8 mouse cellular contexts compared by ENCODE assay signal in the genomic region with DNA sequence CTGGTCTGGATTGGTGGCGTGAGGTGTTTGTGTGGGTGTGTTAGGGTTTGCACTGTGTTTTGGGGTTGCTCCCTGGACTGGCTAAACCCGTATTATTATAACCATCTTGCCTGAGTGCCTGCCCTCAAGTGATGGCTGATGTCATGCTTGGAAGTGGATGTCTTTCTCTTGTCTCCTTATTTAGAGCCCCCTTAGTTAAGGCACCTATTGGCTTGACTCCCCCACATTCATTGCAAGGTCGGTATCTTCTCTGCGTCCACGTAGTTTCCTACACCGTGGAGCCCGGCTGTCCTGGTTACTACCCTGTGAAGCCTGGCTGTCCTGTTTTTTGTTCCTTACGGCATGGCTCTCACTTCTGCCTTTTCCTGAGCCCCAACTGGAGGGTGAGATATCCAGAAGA. TPM values are rescaled to one million over a fixed set of nuclear protein-coding genes. Genes with fewer than 3 reads are reported as not detected.
DNase-seq lines count a peak whose midpoint lies in the region; ATAC-seq and TF ChIP-seq lines count a peak whose summit lies in the region.

No protein-coding gene starts in this region.

- no peak for TF ChIP-seq CTCF in spleen, adult 2 months (IDR thresholded peaks at IDR 0.05; ENCODE audit: extremely low read depth, insufficient read depth, insufficient read length, insufficient replicate concordance)

- peaks cover 19% of the 10 kb centered on the region for H3K4me1 ChIP-seq in spleen, adult 2 months (ENCODE audit: control insufficient read depth, insufficient read depth, insufficient read length)
- peaks cover 39% of the 10 kb centered on the region for H3K4me1 ChIP-seq in limb, embryonic 13.5 days
- peaks cover 32% of the 10 kb centered on the region for H3K4me1 ChIP-seq in stomach, embryonic 15.5 days

- peak overlapping the region; percentile 95 for H3K4me2 ChIP-seq in limb, embryonic 13.5 days (replicated peaks)
- H3K4me2 ChIP-seq in stomach, embryonic 15.5 days, result peak overlapping the region; percentile 80

- ATAC-seq in limb, embryonic 13.5 days (ENCODE audit: low FRiP score, low read depth), result no peak
- no peak for ATAC-seq in stomach, embryonic 15.5 days (ENCODE audit: insufficient read depth, low FRiP score, low read depth)

- peaks cover 31% of the 10 kb centered on the region for H3K36me3 ChIP-seq in spleen, adult 2 months (ENCODE audit: control insufficient read depth, insufficient read depth, low read length)
- peaks cover 51% of the 10 kb centered on the region for H3K36me3 ChIP-seq in limb, embryonic 13.5 days
- H3K36me3 ChIP-seq in stomach, embryonic 15.5 days, result peaks cover 30% of the 10 kb centered on the region

- WGBS in spleen, adult 2 months, result 47% methylated on average over 8 of the region's 8 CpGs
- 52% methylated on average over 8 of the region's 8 CpGs for WGBS in limb, embryonic 13.5 days
- WGBS in stomach, embryonic 15.5 days, result 43% methylated on average over 8 of the region's 8 CpGs

- peak overlapping the region; percentile 96 for H3K9ac ChIP-seq in limb, embryonic 13.5 days
- peak overlapping the region; percentile 87; the same call in 1 of the 2 replicates for H3K9ac ChIP-seq in stomach, embryonic 15.5 days

- H3K9me3 ChIP-seq in limb, embryonic 13.5 days, result no peaks in the 10 kb centered on the region
- H3K9me3 ChIP-seq in stomach, embryonic 15.5 days, result no peaks in the 10 kb centered on the region

- DNase-seq in cerebellum, adult 9-10 months, result peak; percentile 42
- DNase-seq in cerebellum, adult 11 months, result no peak
- DNase-seq in spleen, adult 2 months (ENCODE audit: low read depth in 1 of 2, low spot score in 2 of 2), result no peak
- no peak for DNase-seq in spleen, postnatal 10 days (ENCODE audit: low spot score in 2 of 2)
- DNase-seq in layer of hippocampus, adult 8-10 months (ENCODE audit: low spot score in 2 of 2), result no peak
- no peak for DNase-seq in kidney, adult 18-20 months

- H3K4me3 ChIP-seq in spleen, adult 2 months (ENCODE audit: extremely low read depth, insufficient read depth, insufficient read length), result peak overlapping the region; percentile 94; the same call in 1 of the 2 replicates
- peak overlapping the region; percentile 91 for H3K4me3 ChIP-seq in limb, embryonic 13.5 days
- H3K4me3 ChIP-seq in stomach, embryonic 15.5 days (replicated peaks), result peak overlapping the region; percentile 82

- TF ChIP-seq POLR2A in spleen, adult 2 months (IDR thresholded peaks at IDR 0.05; ENCODE audit: low read depth, low read length), result no peak

- H3K27ac ChIP-seq in spleen, adult 2 months (ENCODE audit: insufficient read depth, low read length), result peak overlapping the region; percentile 95
- H3K27ac ChIP-seq in limb, embryonic 13.5 days, result peak overlapping the region; percentile 96; the same call in 1 of the 2 replicates
- 0 out of 2 replicates have a peak overlapping the region, but pooled peaks have one; percentile 92 for H3K27ac ChIP-seq in stomach, embryonic 15.5 days

- no peaks in the 10 kb centered on the region for H3K27me3 ChIP-seq in spleen, adult 2 months (ENCODE audit: control insufficient read depth, insufficient read depth, low read length)
- H3K27me3 ChIP-seq in limb, embryonic 13.5 days, result no peaks in the 10 kb centered on the region
- no peaks in the 10 kb centered on the region for H3K27me3 ChIP-seq in stomach, embryonic 15.5 days (replicated peaks)

RNA-seq across cellular contexts. Expression of a gene that starts 2.2 kb away (rescaled TPM):
- polyA plus RNA-seq in spleen, adult 2 months (2012; rRNA removed), result 87.4 and 196 TPM in 2 replicates
- 86.8 and 93.4 TPM in 2 replicates for polyA plus RNA-seq in limb, embryonic 13.5 days (2015; fragmentation: Nextera tagmentation; extraction: Ambion mirVana)
- 58.6 and 62.3 TPM in 2 replicates for polyA plus RNA-seq in stomach, embryonic 15.5 days (2015; fragmentation: Nextera tagmentation; extraction: Ambion mirVana)
- total RNA-seq in layer of hippocampus, adult 8-10 months (2022), result 100 to 1,000 TPM; 159 to 187 (median 175) TPM

RNA-seq across cellular contexts. Expression of a gene that starts 30.2 kb away (rescaled TPM):
- polyA plus RNA-seq in spleen, adult 2 months (2012; rRNA removed), result 62.1 and 64.3 TPM in 2 replicates
- 0.45 and 0.80 TPM in 2 replicates for polyA plus RNA-seq in limb, embryonic 13.5 days (2015; fragmentation: Nextera tagmentation; extraction: Ambion mirVana)
- polyA plus RNA-seq in stomach, embryonic 15.5 days (2015; fragmentation: Nextera tagmentation; extraction: Ambion mirVana), result 4.6 and 5.0 TPM in 2 replicates
- total RNA-seq in layer of hippocampus, adult 8-10 months (2022), result 1 to 10 TPM in 3 of 4 experiments, under 1 TPM in 1; 0.23 to 3.9 (median 1.9) TPM

RNA-seq across cellular contexts. Expression of a gene that starts 33.8 kb away (rescaled TPM):
- 14.0 and 16.2 TPM in 2 replicates for polyA plus RNA-seq in spleen, adult 2 months (2012; rRNA removed)
- polyA plus RNA-seq in limb, embryonic 13.5 days (2015; fragmentation: Nextera tagmentation; extraction: Ambion mirVana), result 65.6 and 67.1 TPM in 2 replicates
- 55.6 and 60.1 TPM in 2 replicates for polyA plus RNA-seq in stomach, embryonic 15.5 days (2015; fragmentation: Nextera tagmentation; extraction: Ambion mirVana)
- total RNA-seq in layer of hippocampus, adult 8-10 months (2022), result 10 to 100 TPM; 33.0 to 33.9 (median 33.5) TPM

RNA-seq across cellular contexts. Expression of a gene that starts 47.1 kb away (rescaled TPM):
- 58.0 and 66.8 TPM in 2 replicates for polyA plus RNA-seq in spleen, adult 2 months (2012; rRNA removed)
- polyA plus RNA-seq in limb, embryonic 13.5 days (2015; fragmentation: Nextera tagmentation; extraction: Ambion mirVana), result 31.5 and 33.1 TPM in 2 replicates
- 8.2 and 9.0 TPM in 2 replicates for polyA plus RNA-seq in stomach, embryonic 15.5 days (2015; fragmentation: Nextera tagmentation; extraction: Ambion mirVana)
- total RNA-seq in layer of hippocampus, adult 8-10 months (2022), result 10 to 100 TPM; 67.2 to 78.4 (median 74.4) TPM

RNA-seq across cellular contexts. Expression of a gene that starts 48.5 kb away (rescaled TPM):
- 34.4 and 35.8 TPM in 2 replicates for polyA plus RNA-seq in spleen, adult 2 months (2012; rRNA removed)
- 16.5 and 19.2 TPM in 2 replicates for polyA plus RNA-seq in limb, embryonic 13.5 days (2015; fragmentation: Nextera tagmentation; extraction: Ambion mirVana)
- polyA plus RNA-seq in stomach, embryonic 15.5 days (2015; fragmentation: Nextera tagmentation; extraction: Ambion mirVana), result 9.9 and 11.8 TPM in 2 replicates
- total RNA-seq in layer of hippocampus, adult 8-10 months (2022), result 10 to 100 TPM; 12.8 to 20.9 (median 15.6) TPM

Comparison
In these comparisons a context has a peak if more than half of its experiments do, and no peak if none do; other contexts are left out.
1. RNA of a gene that starts 30.2 kb away (polyA plus RNA-seq): 62.1 to 64.3 TPM in spleen, adult 2 months; 4.6 to 5.0 TPM in stomach, embryonic 15.5 days and 0.45 to 0.80 TPM in limb, embryonic 13.5 days; every median in the first group is over 10 times any median in the second.
2. Peak in every context shown above with its lines, with median percentiles within 50 percentile points of each other: H3K27ac ChIP-seq and H3K4me3 ChIP-seq.